Mouse (Mus musculus): ENCODE results near the gene Thoc2.
"Not testable (repeated sequence)": the region's sequence is repeated elsewhere in the genome, so short reads cannot be mapped to it uniquely, and the experiment has no call there.

Gene Thoc2

GRCm38 (mm10) chrX:41920574-41920973 lies at the start of gene Thoc2:
Gene Thoc2 (minus strand): TSS chrX:41920674.
- no peak for DNase-seq (ENCODE audit: low spot score)

DNA sequence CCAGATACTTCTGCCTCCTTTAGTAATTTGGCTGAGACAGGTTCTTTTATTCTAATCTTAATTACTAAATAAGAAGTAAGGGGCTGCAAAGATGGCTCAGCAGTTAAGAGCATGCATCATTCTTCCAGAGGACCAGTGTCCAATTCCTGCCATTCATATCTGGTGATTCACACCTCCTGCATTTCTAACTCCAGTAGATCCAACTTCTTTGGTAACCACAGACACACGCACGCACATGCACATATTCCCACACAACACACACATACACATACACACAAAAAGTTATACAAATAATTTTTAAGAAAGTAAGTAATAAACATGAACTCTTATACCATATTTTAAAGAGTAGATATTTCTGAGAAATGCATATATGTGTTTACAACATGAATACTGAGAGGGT lies 49.6 kb upstream of the Thoc2 start:
- no peak for DNase-seq (ENCODE audit: low spot score)

GRCm38 (mm10) chrX:41969341-41969740 lies 48.9 kb upstream of the Thoc2 start:
- DNase-seq (ENCODE audit: low spot score), result no peak

DNA sequence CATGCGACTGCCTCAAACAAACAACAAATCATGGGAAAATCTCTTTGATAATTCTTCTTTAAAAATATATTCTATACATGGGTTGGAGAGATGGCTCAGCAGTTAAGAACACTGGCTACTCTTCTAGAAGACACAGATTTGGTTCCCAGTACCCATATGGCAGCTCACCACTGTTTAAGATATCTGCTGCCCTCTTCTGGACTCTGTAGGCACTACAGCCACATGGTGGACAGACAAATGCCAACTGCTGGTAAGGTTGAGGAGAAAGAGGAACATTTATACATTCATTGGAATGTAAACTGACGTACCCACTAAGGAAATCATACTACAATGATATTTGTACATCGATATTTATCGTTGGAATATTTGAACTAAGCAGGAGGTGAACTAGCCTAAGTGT lies 36.7 kb upstream of the Thoc2 start:
- DNase-seq (ENCODE audit: low spot score), result no peak

- no peak for DNase-seq (ENCODE audit: low spot score)
These were observed 21.4 kb upstream of the Thoc2 start for GRCm38 (mm10) chrX:41941840-41942239.

DNA sequence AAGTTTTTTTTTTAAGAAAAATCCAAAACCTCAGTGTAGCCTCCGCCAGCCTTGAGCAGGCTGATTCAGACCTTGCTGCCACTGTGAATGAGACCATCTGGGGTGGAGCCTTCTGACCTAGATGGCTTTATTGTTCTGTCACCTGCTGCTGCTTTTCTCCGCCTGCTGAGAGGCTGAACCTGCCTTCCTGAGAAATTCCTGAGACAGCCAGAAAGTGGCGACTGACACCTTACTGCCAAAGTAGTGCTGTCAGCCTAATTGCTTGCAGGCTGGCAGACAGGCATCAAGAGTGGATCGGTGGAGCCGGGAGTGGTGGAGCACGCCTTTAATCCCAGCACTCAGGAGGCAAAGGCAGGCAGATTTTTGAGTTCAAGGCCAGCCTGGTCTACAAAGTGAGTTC lies 11.3 kb upstream of the Thoc2 start:
- DNase-seq (ENCODE audit: low spot score), result not testable (repeated sequence)

DNA sequence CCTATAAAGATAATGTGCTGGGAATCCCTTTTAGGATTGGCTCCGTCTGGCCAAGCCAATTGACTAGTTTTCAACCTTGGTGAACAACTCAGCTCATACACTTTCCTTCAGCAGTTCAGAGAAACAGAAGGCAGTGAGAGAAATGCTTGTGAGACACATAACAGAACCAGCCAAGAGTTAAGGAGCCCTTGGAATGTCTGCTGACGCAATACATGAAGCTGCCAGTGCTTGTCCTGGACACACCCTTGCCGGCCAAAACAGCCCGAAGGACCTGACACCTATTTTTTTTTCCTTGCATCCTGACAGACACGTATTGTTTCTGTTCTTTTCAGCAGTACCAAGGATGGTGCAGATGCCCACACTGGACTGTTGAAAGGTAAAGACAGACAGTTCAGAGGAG lies 4.2 kb upstream of the Thoc2 start:
- DNase-seq (ENCODE audit: low spot score), result no peak

GRCm38 (mm10) chrX:41912061-41912401 lies 8.4 kb downstream of the Thoc2 start:
- no peak for DNase-seq (ENCODE audit: low spot score)

DNA sequence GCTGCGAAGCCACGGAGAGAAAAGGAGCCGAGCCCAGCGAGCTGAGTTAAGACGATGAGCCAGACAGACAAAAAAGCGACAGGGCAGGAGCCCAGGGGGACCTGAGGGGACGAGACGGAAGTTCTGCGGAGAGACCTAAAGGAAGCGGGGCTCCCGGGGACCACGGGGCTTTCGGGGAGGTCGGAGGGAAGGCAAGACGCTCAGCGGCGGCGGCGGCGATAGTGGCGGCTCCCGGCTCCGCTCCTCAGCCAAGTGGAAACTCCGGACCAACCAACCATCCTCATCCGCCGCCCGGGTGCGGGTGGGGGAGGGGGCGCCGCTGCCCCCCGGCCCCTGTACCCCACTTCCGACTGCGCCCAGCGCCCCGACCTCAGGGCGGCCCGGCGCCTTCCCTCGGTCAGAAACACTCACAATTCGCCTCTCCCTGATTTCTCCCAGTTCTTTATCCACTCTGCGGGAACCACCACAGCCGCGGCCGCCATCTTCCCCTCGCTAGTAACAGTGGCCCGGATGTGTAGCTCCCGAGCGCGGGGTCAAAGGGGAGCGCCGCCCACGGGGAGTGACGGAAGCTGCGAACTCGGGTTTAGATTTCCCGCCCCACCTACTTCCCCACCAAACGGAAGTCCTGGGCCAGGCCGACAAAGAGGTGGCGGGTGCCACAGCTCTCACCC lies 8.9 kb downstream of the Thoc2 start:
- peak; percentile 55 for DNase-seq (ENCODE audit: low spot score)

DNA sequence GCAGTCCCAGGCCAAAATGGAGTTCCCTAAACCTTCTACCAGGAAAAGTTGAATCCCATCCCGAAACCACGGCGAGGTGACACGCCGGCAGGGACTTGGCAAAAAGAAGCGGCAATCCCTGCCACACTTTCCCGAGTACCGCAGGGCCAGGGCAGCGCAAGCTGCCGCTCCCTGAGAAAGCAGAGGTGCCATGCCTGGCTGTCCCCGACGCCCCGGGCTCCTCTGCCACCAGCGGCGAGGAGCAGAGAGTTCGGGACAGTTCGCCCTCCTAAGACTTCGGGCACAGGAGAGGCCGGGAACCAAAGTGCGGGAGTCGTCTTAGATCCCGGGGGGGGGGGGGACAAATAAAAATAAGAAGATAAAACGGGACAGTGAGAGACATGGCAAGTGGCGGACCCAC lies 9.5 kb downstream of the Thoc2 start:
- DNase-seq (ENCODE audit: low spot score), result peak; percentile 2

GRCm38 (mm10) chrX:41910471-41910870 lies 10.0 kb downstream of the Thoc2 start:
- no peak for DNase-seq (ENCODE audit: low spot score)

- DNase-seq (ENCODE audit: low spot score), result no peak
These were observed 35.5 kb downstream of the Thoc2 start for GRCm38 (mm10) chrX:41884759-41885505.

GRCm38 (mm10) chrX:41876581-41876980 lies 43.9 kb downstream of the Thoc2 start:
- no peak for DNase-seq (ENCODE audit: low spot score)

GRCm38 (mm10) chrX:41837823-41838222 lies 82.7 kb downstream of the Thoc2 start:
- no peak for DNase-seq (ENCODE audit: low spot score)

DNA sequence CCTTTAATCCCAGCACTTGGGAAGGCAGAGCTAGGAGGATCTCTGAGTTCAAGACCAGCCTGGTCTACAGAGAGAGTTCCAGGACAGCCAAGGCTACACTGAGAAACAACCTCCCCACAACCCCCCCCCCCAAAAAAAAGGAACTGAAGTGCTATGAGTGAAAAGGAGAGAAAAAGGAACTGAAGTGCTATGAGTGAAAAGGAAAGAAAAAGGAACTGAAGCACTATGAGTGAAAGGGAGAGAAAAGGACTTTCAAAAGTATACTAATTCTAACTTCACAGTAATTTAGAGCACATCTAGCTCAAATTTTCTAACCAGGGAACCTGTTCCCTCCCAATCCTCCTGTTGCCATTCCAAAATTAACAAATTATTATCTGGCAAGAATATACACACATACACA lies 114.9 kb downstream of the Thoc2 start:
- no peak for DNase-seq (ENCODE audit: low spot score)

GRCm38 (mm10) chrX:41793303-41793702 lies 127.2 kb downstream of the Thoc2 start:
- DNase-seq (ENCODE audit: low spot score), result no peak

Measured in ovary, postnatal 10 days (tissue).